Mouse (Mus musculus) heart, postnatal 0 days (tissue): ENCODE results near the gene Camta1.

Experiments
- CTCF ChIP-seq: IDR thresholded peaks from 2 replicates; pipeline ENCODE4 v1.5.1; 2016; ENCODE audit warnings: antibody characterized with exemption, control low read depth, low read depth
- EP300 ChIP-seq: IDR thresholded peaks from 2 replicates; pipeline ENCODE4 v1.6.1; 2016; ENCODE audit warnings: antibody characterized with exemption, low read depth

DNA sequence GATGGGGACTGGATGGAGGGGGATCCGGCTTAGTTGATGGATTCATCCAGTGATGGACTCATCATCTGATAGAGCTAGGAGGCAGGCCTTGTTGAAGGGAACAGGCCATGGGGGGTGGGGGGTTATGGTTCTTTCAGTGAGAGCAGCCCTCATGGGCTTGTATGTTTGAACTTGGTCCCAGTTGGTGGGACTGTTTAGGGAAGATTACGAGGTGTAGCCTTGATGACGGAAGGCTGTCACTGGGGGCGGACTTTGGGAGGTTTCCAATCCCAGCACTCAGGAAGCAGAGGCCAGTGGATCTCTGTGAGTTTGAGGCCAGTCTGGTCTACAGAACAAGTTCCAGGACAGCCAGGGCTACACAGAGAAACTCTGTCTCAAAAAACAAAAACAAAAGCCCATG lies 132.6 kb downstream of the Camta1 start:
- TF ChIP-seq CTCF (no peak), EP300 (no peak)
